Mouse (Mus musculus) neural tube, embryonic 13.5 days (tissue): Measurements from ENCODE around the gene Aldh3a2. TPM values are rescaled to one million over a fixed set of nuclear protein-coding genes. Genes with fewer than 3 reads are reported as not detected.
"Not testable (repeated sequence)": the region's sequence is repeated elsewhere in the genome, so short reads cannot be mapped to it uniquely, and the experiment has no call there.

Experiments used
- ATAC-seq: fragments of 200-750 bp; cut with Nextera tagmentation; 2 replicates; pipeline ENCODE4 v1.8.0; 2017; ENCODE audit warnings: low read depth, mild to moderate bottlenecking, moderate TSS enrichment, moderate library complexity
- H3K27ac ChIP-seq: fragments of 300-500 bp; sonication (generic); replicated peaks from 2 replicates; pipeline ENCODE4 v1.5.1; 2015; ENCODE audit warnings: moderate library complexity, mild to moderate bottlenecking, inconsistent platforms
- H3K27me3 ChIP-seq: fragments of 300-500 bp; sonication (generic); 2 replicates; pipeline ENCODE4 v1.6.1; 2015; ENCODE audit warnings: mild to moderate bottlenecking, inconsistent platforms
- H3K36me3 ChIP-seq: fragments of 300-500 bp; sonication (generic); 2 replicates; pipeline ENCODE4 v1.6.1; 2015; ENCODE audit warnings: mild to moderate bottlenecking, inconsistent platforms
- H3K4me1 ChIP-seq: fragments of 300-500 bp; sonication (generic); replicated peaks from 2 replicates; pipeline ENCODE4 v1.6.1; 2015; ENCODE audit warnings: inconsistent platforms
- H3K4me2 ChIP-seq: fragments of 300-500 bp; sonication (generic); 2 replicates; pipeline ENCODE4 v1.6.1; 2015; ENCODE audit warnings: inconsistent platforms, mild to moderate bottlenecking, moderate library complexity
- H3K4me3 ChIP-seq: fragments of 300-500 bp; sonication (generic); 2 replicates; pipeline ENCODE4 v1.5.1; 2015; ENCODE audit warnings: mild to moderate bottlenecking, inconsistent platforms
- H3K9ac ChIP-seq: fragments of 300-500 bp; sonication (generic); 2 replicates; pipeline ENCODE4 v1.6.1; 2015; ENCODE audit warnings: moderate library complexity, mild to moderate bottlenecking, inconsistent platforms
- H3K9me3 ChIP-seq: fragments of 300-500 bp; sonication (generic); 2 replicates; pipeline ENCODE4 v1.6.1; 2016; ENCODE audit warnings: inconsistent platforms
- WGBS: fragments of 180-500 bp; shearing (Covaris S2); methylation state at CpG from one replicate; pipeline ENCODE4 v1.1.7; 2015; 5-methylcytosine and 5-hydroxymethylcytosine counted together
- polyA plus RNA-seq: library from polyadenylated mRNA; unstranded; fragments of >200 nt; fragmentation: Nextera tagmentation; extraction: Ambion mirVana; gene quantifications from 2 replicates; pipeline ENCODE4 v1.2.1, GENCODE M21; 2015

The Aldh3a2 gene
- polyA plus RNA-seq, 1 experiment from 2014 or later: 26.4 TPM

GRCm38 (mm10) chr11:61205167-61205950, 61.9 kb downstream of the Aldh3a2 start:
- Histone ChIP-seq H3K27ac (no peak overlapping the region), H3K9ac (no peak overlapping the region), H3K4me3 (no peak overlapping the region), H3K4me1 (no peaks in the 10 kb centered on the region), H3K27me3 (no peaks in the 10 kb centered on the region), H3K36me3 (no peaks in the 10 kb centered on the region), H3K9me3 (no peaks in the 10 kb centered on the region), H3K4me2 (no peak overlapping the region)
- 91% methylated on average over 10 of the region's 10 CpGs for WGBS
- ATAC-seq: no peak

DNA sequence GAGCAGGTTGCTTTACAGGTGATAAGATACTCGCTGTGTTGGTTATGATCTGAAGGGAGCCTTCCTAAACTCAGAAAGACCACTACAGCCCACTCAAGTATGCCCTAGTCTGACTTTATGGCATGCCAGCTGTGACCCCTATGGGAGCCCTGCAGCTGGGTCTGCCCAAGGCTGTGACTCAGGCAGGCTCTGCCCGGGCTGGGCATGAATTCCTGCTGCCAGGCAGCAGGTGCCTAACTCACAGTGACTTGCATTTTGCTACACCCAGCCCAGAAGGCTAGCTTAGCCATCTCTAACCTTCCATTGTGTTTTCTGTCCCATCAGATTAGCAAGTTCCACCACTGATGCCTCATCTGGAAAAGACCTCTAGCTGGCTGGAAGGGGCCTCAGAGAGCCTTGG, 64.5 kb downstream of the Aldh3a2 start:
- Histone ChIP-seq H3K27ac (no peak overlapping the region), H3K27me3 (no peaks in the 10 kb centered on the region), H3K9me3 (no peaks in the 10 kb centered on the region), H3K9ac (no peak overlapping the region), H3K4me2 (no peak overlapping the region), H3K4me1 (no peaks in the 10 kb centered on the region), H3K36me3 (no peaks in the 10 kb centered on the region), H3K4me3 (no peak overlapping the region)
- 75% methylated on average over 2 of the region's 2 CpGs for WGBS
- ATAC-seq: no peak

GRCm38 (mm10) chr11:61202186-61202585, 65.1 kb downstream of the Aldh3a2 start:
- no peak for ATAC-seq
- Histone ChIP-seq H3K27me3 (no peaks in the 10 kb centered on the region), H3K9me3 (no peaks in the 10 kb centered on the region), H3K4me2 (no peak overlapping the region), H3K4me3 (no peak overlapping the region), H3K4me1 (no peaks in the 10 kb centered on the region), H3K9ac (no peak overlapping the region), H3K36me3 (no peaks in the 10 kb centered on the region), H3K27ac (no peak overlapping the region)
- WGBS: 74% methylated on average over 6 of the region's 6 CpGs

DNA sequence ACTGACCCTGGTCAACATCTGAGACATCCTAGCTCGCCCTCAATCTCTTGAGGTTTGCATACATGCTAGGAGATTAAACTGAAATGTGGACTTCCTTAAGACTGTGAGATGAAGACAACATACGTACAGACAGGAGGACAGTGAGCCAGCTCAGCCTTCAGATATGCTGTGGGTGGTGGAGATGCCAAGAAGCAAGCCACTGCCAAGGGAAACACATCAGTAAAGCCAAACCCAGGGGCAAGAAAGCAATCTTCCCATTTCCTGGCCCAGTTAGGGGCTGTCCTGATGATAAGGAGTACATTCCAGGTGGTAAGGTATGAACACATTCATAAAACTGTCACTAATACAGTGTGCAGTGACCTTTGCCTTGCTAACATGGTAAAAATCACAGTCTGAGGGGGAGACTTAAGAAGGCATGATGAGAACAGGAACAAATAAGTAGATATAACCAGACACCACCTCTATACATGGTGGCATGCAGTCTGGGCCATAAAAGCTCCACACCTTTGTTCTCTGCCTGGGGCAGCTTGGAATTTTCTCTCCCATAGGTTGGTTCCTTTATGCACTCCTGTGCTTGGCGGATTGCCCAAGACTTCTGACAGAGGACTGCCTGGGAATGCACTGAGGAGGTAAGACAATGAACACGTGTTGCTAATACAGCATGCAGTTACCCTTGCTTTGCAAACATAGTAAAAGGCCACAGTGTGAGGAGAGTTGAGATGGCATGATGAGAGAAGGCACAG, 67.5 kb downstream of the Aldh3a2 start:
- no peak overlapping the region for H3K9ac ChIP-seq
- no peak for ATAC-seq
- no peak overlapping the region for H3K27ac ChIP-seq
- H3K36me3 ChIP-seq: no peaks in the 10 kb centered on the region
- WGBS: 70% methylated on average over 4 of the region's 4 CpGs
- H3K9me3 ChIP-seq: no peaks in the 10 kb centered on the region
- no peak overlapping the region for H3K4me2 ChIP-seq
- H3K4me1 ChIP-seq: no peaks in the 10 kb centered on the region
- H3K27me3 ChIP-seq: no peaks in the 10 kb centered on the region
- no peak overlapping the region for H3K4me3 ChIP-seq

GRCm38 (mm10) chr11:61197935-61198334, 69.3 kb downstream of the Aldh3a2 start:
- Histone ChIP-seq H3K27ac (no peak overlapping the region), H3K9me3 (no peaks in the 10 kb centered on the region), H3K4me3 (no peak overlapping the region), H3K36me3 (no peaks in the 10 kb centered on the region), H3K9ac (no peak overlapping the region), H3K4me2 (no peak overlapping the region), H3K4me1 (no peaks in the 10 kb centered on the region), H3K27me3 (peaks cover 3% of the 10 kb centered on the region; the same call in 1 of the 2 replicates)
- ATAC-seq: no peak

DNA sequence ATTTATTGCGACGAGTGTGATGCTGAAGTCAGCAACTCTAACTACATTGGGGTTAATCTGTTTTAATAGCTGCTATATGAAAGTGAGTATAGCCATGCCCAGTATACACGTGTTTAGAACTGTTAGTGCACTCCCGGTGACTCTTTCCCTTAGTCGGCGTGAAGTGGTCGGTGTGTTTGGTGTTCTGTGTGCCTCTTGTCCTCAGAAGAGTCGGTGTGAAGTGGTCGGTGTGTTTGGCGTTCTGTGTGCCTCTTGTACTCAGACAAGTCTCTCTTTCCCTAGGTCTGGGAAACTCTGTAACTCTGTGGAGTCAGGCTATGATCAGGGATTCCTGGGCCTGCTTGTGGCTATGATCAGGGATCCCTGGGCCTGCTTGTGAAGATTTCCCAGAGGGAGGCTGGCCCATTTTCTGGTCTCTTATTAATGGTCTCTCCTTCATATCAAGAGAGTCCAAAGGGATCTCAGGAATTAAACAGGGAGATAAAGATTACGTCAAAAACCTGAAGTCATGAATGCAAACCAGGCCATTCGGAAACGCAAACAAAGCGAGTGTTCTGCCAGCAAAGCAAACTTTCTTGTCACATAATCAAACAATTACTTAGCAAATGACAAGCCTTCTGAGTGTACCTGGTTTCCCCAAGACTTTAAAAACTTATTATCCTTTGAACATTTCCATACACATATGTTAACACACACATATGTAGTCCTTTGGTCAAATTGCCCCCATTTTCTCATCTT, 70.5 kb downstream of the Aldh3a2 start:
- 83% methylated on average over 14 of the region's 14 CpGs for WGBS
- no peak for ATAC-seq
- no peak overlapping the region for H3K4me3 ChIP-seq
- no peaks in the 10 kb centered on the region for H3K36me3 ChIP-seq
- H3K9me3 ChIP-seq: no peaks in the 10 kb centered on the region
- peaks cover 3% of the 10 kb centered on the region; the same call in 1 of the 2 replicates for H3K27me3 ChIP-seq
- no peak overlapping the region for H3K27ac ChIP-seq
- H3K9ac ChIP-seq: no peak overlapping the region
- no peaks in the 10 kb centered on the region for H3K4me1 ChIP-seq
- no peak overlapping the region for H3K4me2 ChIP-seq

- ATAC-seq: no peak
Measured at GRCm38 (mm10) chr11:61193392-61193791, 73.9 kb downstream of the Aldh3a2 start.

DNA sequence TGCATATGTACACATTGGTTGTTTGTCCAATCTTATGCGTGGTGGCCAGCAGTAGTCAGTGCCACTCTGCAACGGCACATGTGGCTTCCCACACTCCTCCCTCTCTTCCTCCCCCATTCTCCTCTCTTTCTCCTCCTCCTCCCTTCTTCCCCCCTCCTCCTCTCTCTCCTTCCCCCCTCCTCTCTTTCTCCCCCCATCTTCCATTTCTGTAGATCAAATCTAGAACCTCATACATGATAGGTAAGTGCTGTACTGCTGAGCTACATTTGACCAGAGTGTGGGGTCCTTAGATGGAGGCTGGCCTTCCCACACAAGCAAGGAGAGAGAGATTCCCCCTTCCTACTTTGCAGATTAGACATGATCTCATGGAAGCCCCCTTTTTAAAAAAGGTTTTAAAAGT, 74.5 kb downstream of the Aldh3a2 start:
- H3K9me3 ChIP-seq: no peaks in the 10 kb centered on the region
- peaks cover 3% of the 10 kb centered on the region; the same call in 1 of the 2 replicates for H3K27me3 ChIP-seq
- no peak overlapping the region for H3K9ac ChIP-seq
- H3K4me3 ChIP-seq: no peak overlapping the region
- H3K4me2 ChIP-seq: no peak overlapping the region
- no peak overlapping the region for H3K27ac ChIP-seq
- no peak for ATAC-seq
- no peaks in the 10 kb centered on the region for H3K36me3 ChIP-seq
- WGBS: 93% methylated on average over 2 of the region's 2 CpGs
- H3K4me1 ChIP-seq: no peaks in the 10 kb centered on the region

More at GRCm38 (mm10) chr11:61193392-61193791, 73.9 kb downstream of the Aldh3a2 start:
- Histone ChIP-seq H3K27me3 (peaks cover 3% of the 10 kb centered on the region; the same call in 1 of the 2 replicates), H3K4me3 (no peak overlapping the region), H3K4me2 (no peak overlapping the region), H3K27ac (no peak overlapping the region), H3K4me1 (no peaks in the 10 kb centered on the region), H3K9me3 (no peaks in the 10 kb centered on the region), H3K36me3 (no peaks in the 10 kb centered on the region), H3K9ac (no peak overlapping the region)
- WGBS: 12% methylated on average over 9 of the region's 9 CpGs

GRCm38 (mm10) chr11:61192123-61192522, 75.1 kb downstream of the Aldh3a2 start:
- H3K36me3 ChIP-seq, H3K27ac ChIP-seq, H3K4me1 ChIP-seq, H3K27me3 ChIP-seq, H3K4me2 ChIP-seq, H3K9ac ChIP-seq, ATAC-seq, H3K9me3 ChIP-seq, H3K4me3 ChIP-seq: not testable (repeated sequence)
- 83% methylated on average over 7 of the region's 10 CpGs for WGBS

DNA sequence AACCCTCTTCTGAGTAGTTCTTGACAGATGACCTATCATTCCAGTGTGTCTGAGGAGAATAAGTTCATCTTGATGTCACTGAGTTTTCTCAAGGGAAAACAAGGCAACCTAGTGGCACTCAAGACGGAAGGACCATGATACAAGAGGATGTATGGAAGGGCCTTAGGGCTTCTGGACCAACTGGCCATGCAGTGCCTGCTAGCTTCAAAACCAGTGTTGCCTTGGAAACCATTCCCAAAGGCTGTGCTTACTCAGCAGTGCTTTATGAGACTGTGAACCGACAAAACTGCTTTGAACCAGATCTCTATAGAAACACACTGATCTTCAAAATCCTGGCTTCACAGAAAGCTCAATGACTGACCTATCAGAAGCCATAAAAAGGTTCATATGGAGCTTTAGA, 76.5 kb downstream of the Aldh3a2 start:
- Histone ChIP-seq H3K4me2 (no peak overlapping the region), H3K36me3 (no peaks in the 10 kb centered on the region), H3K4me3 (no peak overlapping the region), H3K27me3 (peaks cover 3% of the 10 kb centered on the region; the same call in 1 of the 2 replicates), H3K9me3 (no peaks in the 10 kb centered on the region), H3K4me1 (no peaks in the 10 kb centered on the region), H3K27ac (no peak overlapping the region), H3K9ac (no peak overlapping the region)
- ATAC-seq: no peak
- WGBS: 48% methylated on average over 2 of the region's 2 CpGs

DNA sequence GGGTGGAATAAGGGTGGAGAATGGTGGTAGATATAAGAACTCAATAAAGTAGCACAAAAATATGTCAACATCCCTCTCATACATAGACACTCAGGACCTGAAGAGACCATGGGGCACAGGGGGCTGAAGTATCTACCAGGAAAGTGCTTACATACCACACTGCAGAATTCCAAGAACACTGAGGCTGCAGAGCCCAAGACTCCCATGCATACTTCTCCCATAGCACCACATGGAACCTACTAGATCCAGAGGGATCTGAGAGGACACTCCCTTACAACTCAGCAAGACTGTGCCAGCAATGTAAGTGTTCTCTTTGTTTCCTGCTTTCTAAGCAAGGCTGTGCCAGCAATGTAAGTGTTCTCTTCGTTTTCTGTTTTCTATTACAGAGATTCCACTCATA, 83.4 kb downstream of the Aldh3a2 start:
- Histone ChIP-seq H3K9ac (no peak overlapping the region), H3K27ac (no peak overlapping the region), H3K4me2 (no peak overlapping the region), H3K4me1 (no peaks in the 10 kb centered on the region), H3K9me3 (no peaks in the 10 kb centered on the region), H3K36me3 (no peaks in the 10 kb centered on the region), H3K27me3 (no peaks in the 10 kb centered on the region), H3K4me3 (no peak overlapping the region)
- 83% methylated on average over 1 of the region's 1 CpGs for WGBS
- no peak for ATAC-seq

DNA sequence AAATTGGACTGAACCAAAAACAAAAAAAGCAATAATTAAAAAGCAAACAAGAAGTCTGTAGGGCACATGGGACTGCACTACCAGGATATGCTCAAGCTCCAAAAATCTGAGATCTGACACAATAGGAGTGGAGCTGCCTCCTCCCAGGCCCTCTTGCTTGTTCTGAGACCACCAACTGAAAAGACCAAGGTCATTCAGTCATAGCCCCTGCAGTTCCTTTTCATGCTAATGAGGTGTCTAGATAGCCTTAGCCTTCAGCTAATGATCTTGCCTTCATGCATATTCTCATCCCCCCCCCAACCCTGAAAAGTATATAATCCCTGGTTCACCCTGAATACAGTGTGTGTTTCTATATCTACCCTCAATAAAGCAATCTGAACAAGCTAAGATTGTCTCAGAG, 85.6 kb downstream of the Aldh3a2 start:
- Histone ChIP-seq H3K4me2 (no peak overlapping the region), H3K9me3 (no peaks in the 10 kb centered on the region), H3K4me1 (no peaks in the 10 kb centered on the region), H3K36me3 (no peaks in the 10 kb centered on the region), H3K9ac (no peak overlapping the region), H3K4me3 (no peak overlapping the region), H3K27me3 (no peaks in the 10 kb centered on the region), H3K27ac (no peak overlapping the region)
- no peak for ATAC-seq
